Mouse (Mus musculus) Patski (cell line): Measurements from ENCODE around the gene Gzmm. TPM values are rescaled to one million over a fixed set of nuclear protein-coding genes. Genes with fewer than 3 reads are reported as not detected.

Source experiments
- ATAC-seq: fragments of 100-300 bp; one replicate; pipeline ENCODE4 v1.8.0; 2021
- CTCF ChIA-PET: fragments of 350-600 bp; sonication (Branson Sonifier 250); formaldehyde crosslinking; loops from one replicate; lab custom pipeline; 2022; ENCODE audit warnings: inconsistent platforms; lab: Charles Lee
- POLR2A ChIA-PET: fragments of 350-600 bp; sonication (Branson Sonifier 250); formaldehyde crosslinking; loops from one replicate; lab custom pipeline; 2022; ENCODE audit warnings: antibody characterized with exemption, inconsistent platforms; lab: Charles Lee
- DNase-seq: peaks from one replicate; pipeline ENCODE4 v3.0.0-alpha.2; 2011; ENCODE audit warnings: low read depth, low spot score
- H3K27me3 ChIP-seq: fragments of 371-371 bp; one replicate; pipeline ENCODE4 v1.5.1; 2021
- CTCF ChIP-seq: fragments of 100-300 bp; IDR thresholded peaks from one replicate; pipeline ENCODE4 v1.5.1; 2021
- in situ Hi-C: fragments of 300-500 bp; cut with MboI; formaldehyde crosslinking; loops from 3 replicates; pipeline ENCODE4 v1.11.1; 2018; ENCODE audit warnings: low pct_unique_long_range_greater_than_20kb, mixed read lengths
- polyA plus RNA-seq: library from polyadenylated mRNA; unstranded; gene quantifications from one replicate; pipeline ENCODE4 v1.2.3, GENCODE M21; 2021

Gzmm gene
- polyA plus RNA-seq, 1 experiment from 2014 or later = 0.47 TPM

GRCm38 (mm10) chr10:79666493-79666892 is 22.3 kb upstream of the Gzmm start:
- no peak for DNase-seq
- no peak for TF ChIP-seq CTCF
- in situ Hi-C loops = no loop called here
- ChIA-PET POLR2A (no interaction called here), CTCF (interaction anchor here (2.7 kb wide), 1 partner anchor 71 kb away, joined by 12 read pairs; no protein-coding TSS in a partner anchor)
- no peak for ATAC-seq
- H3K27me3 ChIP-seq = no peaks in the 10 kb centered on the region

GRCm38 (mm10) chr10:79668076-79668475 is 20.7 kb upstream of the Gzmm start:
- no peak for DNase-seq
- no peak for TF ChIP-seq CTCF
- no peak for ATAC-seq
- in situ Hi-C loops = no loop called here
- POLR2A ChIA-PET = no interaction called here
- CTCF ChIA-PET = interaction anchor here (0.8 to 2.7 kb wide), 6 partner anchors 12 to 912 kb away, joined by 3 to 12 read pairs (median 4); no protein-coding TSS in a partner anchor
- H3K27me3 ChIP-seq = no peaks in the 10 kb centered on the region

- CTCF ChIA-PET = interaction anchor here (0.9 to 2.1 kb wide), 6 partner anchors 8 to 913 kb away, joined by 3 to 7 read pairs (median 4); no protein-coding TSS in a partner anchor
- DNase-seq = peak; percentile 78
- H3K27me3 ChIP-seq = no peaks in the 10 kb centered on the region
- ATAC-seq = peak; percentile 81
- POLR2A ChIA-PET = interaction anchor here (2.2 kb wide), 1 partner anchor 13 kb away, joined by 9 read pairs; the partner anchor contains the start of gene Cdc34
- in situ Hi-C loops = no loop called here
- no peak for TF ChIP-seq CTCF
Measured at GRCm38 (mm10) chr10:79668771-79669575, 19.8 kb upstream of the Gzmm start, which contains the start of gene Tpgs1. Gene Tpgs1 (plus strand): TSS chr10:79669369.

GRCm38 (mm10) chr10:79669576-79670057 is 19.2 kb upstream of the Gzmm start:
- ATAC-seq (peak; percentile 51), DNase-seq (no peak)
- CTCF ChIA-PET = interaction anchor here (0.9 to 2.1 kb wide), 4 partner anchors 8 to 86 kb away, joined by 3 to 7 read pairs (median 5); no protein-coding TSS in a partner anchor
- H3K27me3 ChIP-seq = no peaks in the 10 kb centered on the region
- POLR2A ChIA-PET = interaction anchor here (1.4 to 2.2 kb wide), 2 partner anchors 12 to 14 kb away, joined by 6 to 9 read pairs; partner anchors contain the start of gene Cdc34
- no peak for TF ChIP-seq CTCF
- in situ Hi-C loops = loop anchor here (10.0 kb wide), 1 partner anchor 1095 kb away; the partner anchor contains the start of gene Ilvbl

- ChIA-PET POLR2A (interaction anchor here (1.4 to 2.2 kb wide), 2 partner anchors 11 to 13 kb away, joined by 6 to 9 read pairs; partner anchors contain the start of gene Cdc34), CTCF (interaction anchor here (1.2 to 1.4 kb wide), 2 partner anchors 7 to 14 kb away, joined by 4 to 7 read pairs; no protein-coding TSS in a partner anchor)
- DNase-seq (no peak), ATAC-seq (no peak)
- H3K27me3 ChIP-seq = no peaks in the 10 kb centered on the region
- no peak for TF ChIP-seq CTCF
- in situ Hi-C loops = loop anchor here (10.0 kb wide), 1 partner anchor 1095 kb away; the partner anchor contains the start of gene Ilvbl
Measured at GRCm38 (mm10) chr10:79670071-79670888, 18.5 kb upstream of the Gzmm start.

GRCm38 (mm10) chr10:79671396-79672087 is 17.3 kb upstream of the Gzmm start:
- DNase-seq (no peak), ATAC-seq (no peak)

GRCm38 (mm10) chr10:79672088-79672455 is 16.7 kb upstream of the Gzmm start:
- CTCF ChIA-PET = no interaction called here
- no peak for DNase-seq
- ATAC-seq = no peak
- H3K27me3 ChIP-seq = no peaks in the 10 kb centered on the region
- no peak for TF ChIP-seq CTCF
- in situ Hi-C loops = loop anchor here (10.0 kb wide), 1 partner anchor 1097 kb away; the partner anchor contains the start of gene Ilvbl
- POLR2A ChIA-PET = no interaction called here

More at GRCm38 (mm10) chr10:79671396-79672087, 17.3 kb upstream of the Gzmm start:
- in situ Hi-C loops = loop anchor here (10.0 kb wide), 1 partner anchor 1097 kb away; the partner anchor contains the start of gene Ilvbl
- no peaks in the 10 kb centered on the region for H3K27me3 ChIP-seq
- ChIA-PET CTCF (no interaction called here), POLR2A (interaction anchor here (1.4 kb wide), 1 partner anchor 12 kb away, joined by 6 read pairs; no protein-coding TSS in a partner anchor)
- TF ChIP-seq CTCF = no peak

- TF ChIP-seq CTCF = no peak
Measured at GRCm38 (mm10) chr10:79673054-79673453, 15.8 kb upstream of the Gzmm start.

GRCm38 (mm10) chr10:79675346-79676035 is 13.3 kb upstream of the Gzmm start:
- POLR2A ChIA-PET = no interaction called here
- no peak for ATAC-seq
- H3K27me3 ChIP-seq = no peaks in the 10 kb centered on the region
- no peak for TF ChIP-seq CTCF
- no peak for DNase-seq
- in situ Hi-C loops = loop anchor here (10.0 kb wide), 1 partner anchor 1101 kb away; the partner anchor contains the start of gene Ilvbl
- CTCF ChIA-PET = no interaction called here

More at GRCm38 (mm10) chr10:79673054-79673453, 15.8 kb upstream of the Gzmm start:
- DNase-seq (no peak), ATAC-seq (no peak)
- ChIA-PET CTCF (no interaction called here), POLR2A (no interaction called here)
- no peaks in the 10 kb centered on the region for H3K27me3 ChIP-seq
- in situ Hi-C loops = loop anchor here (10.0 kb wide), 1 partner anchor 1098 kb away; the partner anchor contains the start of gene Ilvbl
